Mouse (Mus musculus) heart, postnatal 25 days (tissue): ENCODE data around the gene Bak1. TPM values are rescaled to one million over a fixed set of nuclear protein-coding genes. Genes with fewer than 3 reads are reported as not detected.

Experiments
- DNase-seq: peaks from one replicate; pipeline ENCODE4 v3.0.0; 2022; ENCODE audit warnings: low spot score
- intact Hi-C: fragments of 180-260 bp; cut with DNase I; formaldehyde crosslinking; loops from one replicate; pipeline ENCODE4 v1.15.1; 2025
- total RNA-seq, 2 experiments: library from RNA; stranded (reverse); gene quantifications; 2 replicates each; pipeline ENCODE4 v1.2.3; 2021

Gene Bak1
- total RNA-seq, 2 experiments from 2014 or later: 18.2 to 24.2 TPM

GRCm38 (mm10) chr17:27027460-27028283 is 1.1 kb downstream of the Bak1 start:
- intact Hi-C loops: no loop called here

GRCm38 (mm10) chr17:27025951-27026350 is 2.9 kb downstream of the Bak1 start:
- DNase-seq: no peak
- intact Hi-C loops: no loop called here

More at GRCm38 (mm10) chr17:27027460-27028283, 1.1 kb downstream of the Bak1 start:
- no peak for DNase-seq

- DNase-seq: no peak
- intact Hi-C loops: no loop called here
These were observed 3.4 kb downstream of the Bak1 start for GRCm38 (mm10) chr17:27025326-27025902.

GRCm38 (mm10) chr17:27023342-27023741 is 5.5 kb downstream of the Bak1 start:
- DNase-seq: no peak
- intact Hi-C loops: no loop called here

- intact Hi-C loops: loop anchor here (2.0 kb wide), 1 partner anchor 49 kb away; the partner anchor contains the start of gene Zbtb9
- DNase-seq: no peak
These were observed 7.1 kb downstream of the Bak1 start for GRCm38 (mm10) chr17:27021736-27022135.

- no peak for DNase-seq
- intact Hi-C loops: loop anchor here (2.0 kb wide), 1 partner anchor 48 kb away; the partner anchor contains the start of gene Zbtb9
These were observed 7.7 kb downstream of the Bak1 start for GRCm38 (mm10) chr17:27021076-27021475.

GRCm38 (mm10) chr17:27018555-27019196 is 10.1 kb downstream of the Bak1 start:
- intact Hi-C loops: no loop called here
- DNase-seq: no peak

GRCm38 (mm10) chr17:27017564-27018499 is 11.0 kb downstream of the Bak1 start:
- intact Hi-C loops: no loop called here
- DNase-seq: peak; percentile 60

GRCm38 (mm10) chr17:27012909-27013308 is 15.9 kb downstream of the Bak1 start:
- no peak for DNase-seq
- intact Hi-C loops: no loop called here

GRCm38 (mm10) chr17:27011998-27012672 is 16.7 kb downstream of the Bak1 start:
- intact Hi-C loops: no loop called here
- no peak for DNase-seq

GRCm38 (mm10) chr17:27011167-27011566 is 17.6 kb downstream of the Bak1 start:
- intact Hi-C loops: no loop called here
- no peak for DNase-seq

GRCm38 (mm10) chr17:27008277-27008676 is 20.5 kb downstream of the Bak1 start:
- no peak for DNase-seq

GRCm38 (mm10) chr17:27005644-27006043 is 23.2 kb downstream of the Bak1 start:
- no peak for DNase-seq
- intact Hi-C loops: no loop called here

More at GRCm38 (mm10) chr17:27008277-27008676, 20.5 kb downstream of the Bak1 start:
- intact Hi-C loops: no loop called here

GRCm38 (mm10) chr17:27004903-27005485 is 23.8 kb downstream of the Bak1 start:
- intact Hi-C loops: no loop called here

GRCm38 (mm10) chr17:27004431-27004830 is 24.4 kb downstream of the Bak1 start:
- no peak for DNase-seq
- intact Hi-C loops: no loop called here

More at GRCm38 (mm10) chr17:27004903-27005485, 23.8 kb downstream of the Bak1 start:
- DNase-seq: no peak

- no peak for DNase-seq
- intact Hi-C loops: no loop called here
These were observed 26.9 kb downstream of the Bak1 start for GRCm38 (mm10) chr17:27001889-27002288.

- intact Hi-C loops: no loop called here
- DNase-seq: no peak
These were observed 27.7 kb downstream of the Bak1 start for GRCm38 (mm10) chr17:27001151-27001550.

- intact Hi-C loops: no loop called here
- DNase-seq: no peak
These were observed 28.8 kb downstream of the Bak1 start for GRCm38 (mm10) chr17:26999996-27000395.

- DNase-seq: no peak
- intact Hi-C loops: no loop called here
These were observed 30.5 kb downstream of the Bak1 start for GRCm38 (mm10) chr17:26998283-26998682.
